Mouse (Mus musculus) adrenal gland, postnatal 14 days (tissue): Measurements from ENCODE around the gene Fgf11. TPM values are rescaled to one million over a fixed set of nuclear protein-coding genes. Genes with fewer than 3 reads are reported as not detected.

Source experiments
- DNase-seq: peaks from one replicate; pipeline ENCODE4 v3.0.0; 2021; ENCODE audit warnings: mixed read lengths
- total RNA-seq: library from RNA; stranded (reverse); gene quantifications from 2 replicates; pipeline ENCODE4 v1.2.3, GENCODE M21; 2021

The Fgf11 gene
- total RNA-seq, 1 experiment from 2014 or later = 3.5 TPM

- peak; percentile 31 for DNase-seq
Observed at GRCm38 (mm10) chr11:69752686-69753085, 49.0 kb downstream of the Fgf11 start.

GRCm38 (mm10) chr11:69751635-69752034, 50.0 kb downstream of the Fgf11 start:
- no peak for DNase-seq

Other genes with a start within 250 kb of the Fgf11 start
- 1.5 and 2.0 TPM in 2 replicates for gene Efnb3, start 241.7 kb downstream of the Fgf11 start, total RNA-seq
- gene Wrap53, start 221.6 kb downstream of the Fgf11 start, total RNA-seq = 9.2 and 10.1 TPM in 2 replicates
- 66.4 and 78.4 TPM in 2 replicates for gene Trp53, start 221.5 kb downstream of the Fgf11 start, total RNA-seq
- 37.4 and 39.7 TPM in 2 replicates for gene Atp1b2, start 195.9 kb downstream of the Fgf11 start, total RNA-seq
- gene Shbg, start 184.0 kb downstream of the Fgf11 start, total RNA-seq = not detected in 2 replicates
- gene Sat2, start 179.8 kb downstream of the Fgf11 start, total RNA-seq = 7.9 and 8.2 TPM in 2 replicates
- 75.5 and 84.3 TPM in 2 replicates for gene Fxr2, start 168.9 kb downstream of the Fgf11 start, total RNA-seq
- 0.45 TPM in 1 of 2 replicates, not detected in the other for gene Sox15, start 146.5 kb downstream of the Fgf11 start, total RNA-seq
- gene Mpdu1, start 139.2 kb downstream of the Fgf11 start, total RNA-seq = 96.2 and 101 TPM in 2 replicates
- gene Cd68, start 135.7 kb downstream of the Fgf11 start, total RNA-seq = 8.6 and 12.2 TPM in 2 replicates
- 642 and 752 TPM in 2 replicates for gene Eif4a1, start 129.4 kb downstream of the Fgf11 start, total RNA-seq
- 71.6 and 72.4 TPM in 2 replicates for gene Senp3, start 119.8 kb downstream of the Fgf11 start, total RNA-seq
- gene Tnfsf13, start 116.1 kb downstream of the Fgf11 start, total RNA-seq = 2.7 and 4.0 TPM in 2 replicates
- gene Tnfsf12, start 106.0 kb downstream of the Fgf11 start, total RNA-seq = 20.3 and 21.5 TPM in 2 replicates
- gene Tnfsfm13, start 105.8 kb downstream of the Fgf11 start, total RNA-seq = 3.9 and 4.6 TPM in 2 replicates
- gene Polr2a, start 43.2 kb downstream of the Fgf11 start, total RNA-seq = 78.0 and 84.0 TPM in 2 replicates
- not detected in 2 replicates for gene Slc35g3, start 39.9 kb downstream of the Fgf11 start, total RNA-seq
- 39.9 and 42.4 TPM in 2 replicates for gene Zbtb4, start 35.9 kb downstream of the Fgf11 start, total RNA-seq
- gene Chrnb1, start 5.9 kb downstream of the Fgf11 start, total RNA-seq = 2.4 and 3.2 TPM in 2 replicates
- gene Tmem102, start 3.8 kb upstream of the Fgf11 start, total RNA-seq = 0.74 and 1.1 TPM in 2 replicates
- gene Gm39566, start 13.4 kb upstream of the Fgf11 start, total RNA-seq = not detected in 2 replicates
- not detected in 2 replicates for gene Spem2, start 16.6 kb upstream of the Fgf11 start, total RNA-seq
- 0.38 TPM in 1 of 2 replicates, not detected in the other for gene Spem1, start 20.3 kb upstream of the Fgf11 start, total RNA-seq
- 17.6 and 20.6 TPM in 2 replicates for gene Nlgn2, start 35.9 kb upstream of the Fgf11 start, total RNA-seq
- 114 and 128 TPM in 2 replicates for gene Tmem256, start 36.7 kb upstream of the Fgf11 start, total RNA-seq
- gene Plscr3, start 44.5 kb upstream of the Fgf11 start, total RNA-seq = 50.5 and 51.3 TPM in 2 replicates
- gene Tnk1, start 56.9 kb upstream of the Fgf11 start, total RNA-seq = 0.30 TPM in 1 of 2 replicates, not detected in the other
- not detected in 2 replicates for gene Tmem95, start 76.2 kb upstream of the Fgf11 start, total RNA-seq
- gene Kctd11, start 79.5 kb upstream of the Fgf11 start, total RNA-seq = 4.1 and 4.4 TPM in 2 replicates
- 2.1 and 14.4 TPM in 2 replicates for gene Acap1, start 93.7 kb upstream of the Fgf11 start, total RNA-seq
- 1.8 and 2.1 TPM in 2 replicates for gene 2810408A11Rik, start 99.1 kb upstream of the Fgf11 start, total RNA-seq
- gene Neurl4, start 99.2 kb upstream of the Fgf11 start, total RNA-seq = 45.9 and 48.8 TPM in 2 replicates
- 52.3 and 57.3 TPM in 2 replicates for gene Gps2, start 112.0 kb upstream of the Fgf11 start, total RNA-seq
- 616 and 636 TPM in 2 replicates for gene Eif5a, start 120.1 kb upstream of the Fgf11 start, total RNA-seq
- gene Ybx2, start 133.9 kb upstream of the Fgf11 start, total RNA-seq = 27.3 and 39.6 TPM in 2 replicates
- 65.2 and 78.7 TPM in 2 replicates for gene Slc2a4, start 146.3 kb upstream of the Fgf11 start, total RNA-seq
- gene Cldn7, start 162.9 kb upstream of the Fgf11 start, total RNA-seq = 1.1 TPM in 1 of 2 replicates, not detected in the other
- gene Ctdnep1, start 179.3 kb upstream of the Fgf11 start, total RNA-seq = 128 and 129 TPM in 2 replicates
- gene Elp5, start 180.7 kb upstream of the Fgf11 start, total RNA-seq = 65.2 and 73.2 TPM in 2 replicates
- 344 and 351 TPM in 2 replicates for gene Gabarap, start 189.3 kb upstream of the Fgf11 start, total RNA-seq
- 47.3 and 53.2 TPM in 2 replicates for gene Phf23, start 193.9 kb upstream of the Fgf11 start, total RNA-seq
- 16.0 and 23.1 TPM in 2 replicates for gene Dvl2, start 198.7 kb upstream of the Fgf11 start, total RNA-seq
- gene Acadvl, start 213.6 kb upstream of the Fgf11 start, total RNA-seq = 1,177 and 1,207 TPM in 2 replicates
- gene Dlg4, start 215.1 kb upstream of the Fgf11 start, total RNA-seq = 31.9 and 37.0 TPM in 2 replicates